Mouse (Mus musculus) mouse embryonic stem cell (cell line): Measurements from ENCODE around the gene Kif16b.
"Not testable (repeated sequence)": the region's sequence is repeated elsewhere in the genome, so short reads cannot be mapped to it uniquely, and the experiment has no call there.

Source experiments
- in situ Hi-C, 2 experiments: fragments of 300-500 bp; cut with MboI; formaldehyde crosslinking; loops; 1 replicate in 1 of 2; 3 replicates in 1 of 2; pipeline ENCODE4 v1.14.3; 2019 to 2020; ENCODE audit warnings: low sequenced_read_pairs in 2 of 2, low pct_unique_long_range_greater_than_20kb in 1 of 2, mixed read lengths in 1 of 2; ENCODE audit not compliant: unreplicated experiment in 1 of 2

Kif16b gene

DNA sequence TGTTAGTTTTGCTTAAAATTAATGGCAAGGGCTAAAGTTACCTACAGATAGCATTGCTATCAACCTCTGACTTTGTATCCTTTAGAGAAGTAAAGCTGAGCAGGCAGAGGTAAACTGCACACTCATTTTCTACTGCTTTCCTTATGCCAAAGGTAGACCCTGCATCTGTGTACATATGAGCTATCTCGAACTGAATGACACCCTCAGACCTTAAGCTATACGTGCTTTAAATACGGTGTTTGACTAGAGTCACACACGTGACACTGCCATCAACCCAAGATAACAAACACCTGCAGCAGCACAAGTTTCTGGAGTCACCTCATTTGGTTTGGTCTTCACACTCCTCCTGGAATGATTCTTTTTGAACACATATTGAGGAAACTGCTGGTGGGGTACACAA, 280.2 kb downstream of the Kif16b start:
- in situ Hi-C loops, result no loop called here

DNA sequence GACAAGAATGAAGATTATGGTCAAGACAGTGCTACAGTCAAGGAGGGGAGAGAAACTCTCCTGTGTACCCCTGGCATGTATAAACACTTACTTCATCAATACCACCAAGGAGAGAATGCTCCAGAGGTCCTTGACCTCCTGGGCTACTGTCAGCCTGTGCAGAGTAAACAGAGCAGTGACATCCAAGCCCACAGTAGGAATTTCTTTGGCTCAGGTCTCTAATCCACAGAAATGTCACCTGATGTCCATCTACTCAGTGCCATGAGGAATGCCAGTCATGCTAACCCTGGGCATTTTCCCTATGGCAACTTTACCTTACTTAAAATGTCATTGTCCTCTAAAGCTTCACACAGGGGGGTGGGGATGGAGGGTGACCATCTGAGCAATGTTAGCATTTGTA, 281.4 kb downstream of the Kif16b start:
- in situ Hi-C loops, result no loop called here

DNA sequence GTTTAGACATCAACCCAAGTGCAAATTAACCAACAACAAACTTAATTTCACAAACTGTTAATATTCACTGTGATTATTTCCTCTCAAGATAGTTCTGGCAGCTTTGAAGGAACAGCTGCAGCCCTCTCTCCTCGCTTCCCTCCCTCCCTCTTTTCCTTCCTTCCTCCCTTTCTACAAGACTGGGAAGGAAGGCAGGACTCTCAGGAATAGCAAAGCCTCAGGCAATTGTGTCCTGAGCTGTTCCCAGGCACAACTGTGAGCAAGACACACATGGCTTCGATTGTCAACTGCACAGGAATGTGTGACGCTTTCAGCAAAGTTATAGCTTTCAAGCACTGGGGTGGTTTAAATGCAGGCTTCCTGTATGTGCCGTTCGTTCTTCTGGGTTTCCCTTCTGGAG, 286.8 kb downstream of the Kif16b start:
- in situ Hi-C loops, result no loop called here

DNA sequence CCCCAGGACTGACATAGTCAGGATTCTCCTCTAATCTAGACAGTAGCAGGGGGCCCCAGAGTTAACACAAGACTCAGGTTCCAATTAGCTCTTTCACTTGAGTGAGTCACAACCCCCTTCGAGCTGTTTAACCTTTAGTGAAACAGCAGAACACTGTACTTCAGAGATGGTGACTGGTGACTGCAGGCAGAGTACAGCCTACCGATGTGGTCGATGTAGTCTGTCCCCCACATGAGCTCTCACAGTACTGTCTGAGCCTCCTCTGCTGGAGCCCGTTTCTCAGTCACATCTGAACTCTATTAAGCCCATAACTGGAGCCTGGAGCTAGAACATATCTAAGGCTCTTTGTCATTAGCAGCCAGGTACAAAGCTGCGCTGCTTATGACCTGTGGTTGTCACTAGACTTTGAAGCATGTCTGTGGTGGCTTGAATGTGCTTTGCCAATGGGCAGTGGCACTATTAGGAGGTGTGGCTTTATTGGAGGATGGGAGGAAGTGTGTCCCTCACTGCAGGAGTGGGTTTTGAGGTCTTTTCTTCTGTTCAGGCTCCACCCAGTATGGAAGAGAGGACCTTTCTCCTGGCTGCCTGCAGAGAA, 288.9 kb downstream of the Kif16b start:
- in situ Hi-C loops, result no loop called here

DNA sequence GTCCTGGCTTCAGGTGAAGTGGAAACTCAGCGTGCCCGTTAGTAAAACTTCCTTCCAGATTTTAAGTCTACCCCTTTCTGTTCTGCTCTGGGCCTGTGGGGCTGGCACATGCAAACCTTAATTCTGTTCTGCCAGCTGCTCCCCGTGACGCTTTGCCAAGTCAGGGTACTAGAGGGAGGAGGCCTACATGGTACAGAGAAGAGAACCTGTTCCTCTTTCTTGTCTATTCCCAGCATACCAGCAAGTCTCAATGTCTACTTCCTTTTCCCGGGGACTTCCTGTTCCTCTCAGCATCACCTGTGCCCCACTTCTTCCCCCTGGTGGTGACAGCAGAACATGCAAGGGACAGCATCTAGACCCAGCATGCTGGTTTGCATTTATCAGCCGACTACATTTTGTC, 290.2 kb downstream of the Kif16b start:
- in situ Hi-C loops, result no loop called here

DNA sequence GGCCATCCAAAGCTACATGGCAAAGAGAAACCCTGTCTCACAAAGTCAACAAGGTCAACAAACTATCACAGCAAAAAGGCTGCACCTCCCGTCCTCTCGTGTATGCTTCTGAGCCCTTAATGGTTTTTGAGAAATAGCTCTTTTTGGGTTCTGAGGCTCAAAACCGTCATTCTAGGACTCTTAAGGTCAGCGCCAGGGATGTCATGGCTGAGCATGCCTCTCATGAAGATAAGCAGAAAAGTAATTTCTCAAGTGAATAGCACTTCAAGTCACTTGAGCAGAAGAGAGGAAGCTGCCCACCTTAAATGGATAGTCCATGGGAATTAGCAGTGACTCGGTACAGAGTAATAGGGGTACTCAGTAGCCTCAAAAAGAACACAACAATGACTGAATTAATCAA, 291.1 kb downstream of the Kif16b start:
- in situ Hi-C loops, result no loop called here

DNA sequence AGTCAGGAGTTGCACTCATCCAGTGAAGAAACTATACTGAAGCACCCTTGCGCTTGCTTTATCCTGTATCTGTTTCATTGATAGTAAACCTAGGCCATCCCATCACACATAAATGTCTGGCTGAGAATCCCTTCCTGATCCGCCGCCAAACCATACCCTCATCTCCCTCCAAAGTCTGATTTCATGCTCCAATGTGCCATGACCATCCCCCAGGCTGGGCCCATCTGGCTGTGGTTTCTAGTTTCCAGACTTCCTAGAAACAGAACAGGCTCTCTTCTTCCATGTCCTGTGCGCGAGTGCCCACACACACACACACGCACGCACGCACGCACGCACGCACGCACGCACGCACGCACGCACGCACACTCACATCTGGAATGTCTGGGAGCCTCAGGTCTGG, 292.6 kb downstream of the Kif16b start:
- in situ Hi-C loops, result no loop called here

DNA sequence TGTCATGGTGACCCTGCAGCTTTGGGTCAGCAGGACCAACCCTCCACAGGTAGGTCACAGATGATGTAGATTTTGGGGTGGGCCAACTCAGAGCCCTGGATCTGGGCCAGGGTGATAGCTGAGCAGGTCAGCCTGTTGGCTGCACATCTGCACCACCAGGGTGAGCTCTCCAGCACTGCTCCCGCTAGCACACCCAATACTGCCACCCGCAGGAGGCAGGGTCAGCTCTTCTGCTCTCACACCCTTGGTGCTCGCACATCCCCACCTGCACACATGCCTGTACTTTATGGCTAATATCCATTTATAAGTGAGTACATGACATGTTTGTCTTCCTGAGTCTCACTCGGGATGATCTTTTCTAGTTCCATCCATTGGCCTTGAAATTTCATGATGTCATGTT, 296.6 kb downstream of the Kif16b start:
- in situ Hi-C loops, result no loop called here

DNA sequence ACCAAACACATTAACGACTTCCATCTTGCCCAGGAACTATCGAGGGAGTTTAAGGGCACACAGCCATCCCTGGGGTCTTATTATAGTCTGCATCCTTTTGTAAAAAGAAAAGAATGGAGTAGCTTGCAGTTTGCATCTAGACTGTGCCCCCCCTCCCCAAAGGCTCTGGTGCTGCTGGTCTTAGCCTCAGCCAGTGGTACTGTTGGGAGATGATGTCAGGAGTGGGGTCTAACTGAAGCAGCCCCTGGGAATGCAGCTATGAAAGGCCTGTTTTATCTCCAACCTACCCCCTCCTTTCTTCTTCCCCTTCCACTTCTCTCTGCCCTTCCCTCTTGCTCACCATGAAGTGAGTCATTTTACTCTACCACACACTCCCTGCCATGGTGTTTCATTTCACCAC, 298.1 kb downstream of the Kif16b start:
- in situ Hi-C loops, result no loop called here

DNA sequence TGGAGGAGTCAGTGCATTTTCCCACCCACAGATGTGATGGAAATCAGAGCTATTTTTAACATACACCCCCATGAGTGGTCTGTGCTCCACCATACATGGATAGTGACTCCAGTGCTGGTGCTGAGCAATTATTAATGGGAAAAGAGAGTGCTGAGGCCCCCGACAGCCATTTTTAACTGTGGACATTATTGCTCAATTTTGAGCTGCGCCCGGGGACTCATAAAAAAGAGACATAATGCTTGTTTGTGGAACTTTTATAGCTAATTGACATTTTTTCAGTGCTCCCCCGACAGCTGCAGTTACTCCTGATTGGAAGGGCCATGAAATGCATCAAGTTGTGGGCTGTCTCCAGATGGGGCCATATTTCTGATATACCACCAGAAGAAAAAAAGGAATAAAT, 302.1 kb downstream of the Kif16b start:
- in situ Hi-C loops, result no loop called here

DNA sequence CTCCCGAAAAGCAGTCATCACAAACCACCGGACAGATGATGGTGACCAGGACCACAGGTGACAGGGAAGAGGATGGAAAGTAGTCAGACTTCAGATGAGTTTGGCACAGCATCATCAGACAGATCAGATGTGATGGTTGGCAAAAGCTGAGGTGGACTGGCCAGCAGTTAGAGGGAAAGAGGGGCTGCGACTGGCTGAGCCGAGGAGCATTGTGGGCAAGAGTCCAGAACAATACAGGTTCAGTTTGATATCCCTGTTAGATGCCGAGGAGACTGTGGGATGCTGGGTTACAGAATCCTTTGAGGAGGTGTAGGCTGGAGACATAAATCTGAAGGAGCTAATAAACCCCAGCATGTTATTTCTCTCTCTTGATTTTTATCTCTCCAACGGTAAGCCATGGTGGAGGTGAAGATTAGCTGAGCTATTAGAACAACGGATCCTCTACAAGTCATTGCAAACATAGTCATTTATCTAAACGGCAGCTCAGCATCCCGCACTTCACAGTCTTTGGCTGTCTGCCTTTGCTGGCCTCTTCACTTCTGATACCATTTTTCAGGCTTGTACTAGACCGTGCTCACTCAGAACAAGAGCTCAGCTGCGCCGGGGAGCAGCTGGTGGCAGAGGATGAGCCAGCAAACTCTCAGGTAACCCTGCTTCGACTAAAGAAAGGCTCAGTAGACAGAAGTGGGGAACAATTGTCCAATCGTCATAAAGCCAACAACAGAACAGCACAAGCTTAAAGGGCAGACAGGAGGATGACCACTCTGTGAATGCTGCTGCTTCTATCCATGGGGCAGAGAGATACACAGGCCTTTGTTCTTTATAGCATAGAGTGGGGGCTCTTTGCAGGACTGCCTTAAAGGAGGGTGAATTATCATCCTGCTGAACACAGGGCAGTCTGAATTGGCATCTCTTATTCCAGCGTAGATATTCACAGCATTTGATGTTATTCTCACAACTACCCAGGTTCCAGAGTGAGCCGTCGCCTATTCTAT, 304.9 kb downstream of the Kif16b start:
- in situ Hi-C loops, result no loop called here

DNA sequence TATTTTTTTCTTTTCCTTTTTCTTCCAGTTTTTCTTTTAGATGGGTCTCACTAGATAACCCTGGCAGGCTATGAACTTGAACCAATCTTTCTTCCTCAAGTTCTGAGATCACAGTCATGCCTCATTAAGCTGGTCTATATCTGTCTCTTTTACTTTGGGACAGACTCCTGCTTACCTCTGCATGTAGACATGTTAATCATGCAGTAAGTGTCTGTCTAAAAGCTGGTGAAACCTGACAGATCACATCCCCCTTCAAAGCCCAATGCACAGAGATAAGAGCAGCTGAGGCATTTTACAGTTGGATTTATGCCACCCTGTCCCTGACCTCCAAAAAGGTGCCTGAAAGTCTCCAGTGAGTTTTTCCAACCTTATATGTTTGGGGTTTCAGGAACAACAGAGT, 310.4 kb downstream of the Kif16b start:
- in situ Hi-C loops, result no loop called here

DNA sequence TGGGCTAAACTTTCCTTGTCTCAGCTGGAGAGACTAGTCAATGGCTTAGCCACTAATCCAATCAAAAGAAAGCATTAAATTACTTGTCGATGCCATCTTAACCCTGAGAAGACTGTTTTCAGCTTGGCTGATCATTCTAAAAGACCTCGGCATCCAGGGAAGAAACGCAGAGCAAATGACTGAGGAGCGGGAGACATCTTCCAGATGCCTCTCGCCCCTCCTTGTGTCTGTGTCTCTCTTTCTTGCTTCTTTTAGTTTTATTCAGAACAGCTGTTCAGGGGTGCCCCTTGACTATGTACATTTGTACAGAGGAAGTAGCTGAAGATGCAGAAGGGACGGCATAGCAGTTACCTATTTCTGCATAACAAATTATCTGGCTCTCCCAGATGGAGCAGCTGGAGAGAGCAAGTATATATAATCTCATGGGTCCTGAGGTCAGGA, 311.0 kb downstream of the Kif16b start:
- in situ Hi-C loops, result no loop called here

DNA sequence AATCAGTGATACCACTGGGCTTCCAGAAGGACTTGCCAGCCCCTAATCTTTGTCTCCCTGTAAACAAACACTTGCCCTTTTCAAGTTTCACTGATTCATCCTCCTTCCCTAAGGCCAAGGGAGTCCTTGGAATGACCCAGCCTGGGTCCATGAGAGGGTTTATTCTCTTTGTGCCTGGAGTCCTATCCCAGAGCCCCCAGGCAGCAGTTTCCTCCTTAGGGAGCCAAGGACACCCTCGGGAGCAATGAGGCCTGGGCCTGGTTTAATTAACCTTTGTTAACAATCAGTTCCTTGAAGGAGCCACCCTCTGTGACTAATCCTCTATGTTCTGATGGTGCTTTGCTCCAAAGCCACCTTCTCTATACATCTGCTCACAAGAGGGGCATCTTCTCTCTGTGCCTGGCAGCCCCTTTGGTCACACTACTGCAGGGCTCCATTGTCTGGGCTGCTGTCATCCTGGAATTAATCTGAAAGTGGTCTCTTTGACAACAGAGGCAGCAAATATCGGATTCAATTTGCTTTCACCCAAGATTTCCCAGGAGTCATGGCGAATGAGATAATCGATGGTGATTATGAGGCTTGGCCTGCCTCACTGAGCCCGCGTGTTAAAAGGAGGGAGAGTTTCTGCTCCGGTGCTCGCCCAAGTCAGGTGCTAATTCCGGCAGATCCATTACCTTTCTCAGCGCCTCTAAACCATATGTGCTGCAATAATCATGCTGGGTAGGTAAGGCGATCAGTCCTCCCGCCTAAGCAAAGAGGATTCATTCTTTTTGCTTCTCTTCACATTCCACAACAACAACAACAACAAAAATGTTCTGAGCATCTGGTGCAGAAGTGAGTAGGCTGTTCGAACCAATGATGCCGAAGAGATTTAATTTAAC, 311.7 kb downstream of the Kif16b start:
- in situ Hi-C loops, result no loop called here

DNA sequence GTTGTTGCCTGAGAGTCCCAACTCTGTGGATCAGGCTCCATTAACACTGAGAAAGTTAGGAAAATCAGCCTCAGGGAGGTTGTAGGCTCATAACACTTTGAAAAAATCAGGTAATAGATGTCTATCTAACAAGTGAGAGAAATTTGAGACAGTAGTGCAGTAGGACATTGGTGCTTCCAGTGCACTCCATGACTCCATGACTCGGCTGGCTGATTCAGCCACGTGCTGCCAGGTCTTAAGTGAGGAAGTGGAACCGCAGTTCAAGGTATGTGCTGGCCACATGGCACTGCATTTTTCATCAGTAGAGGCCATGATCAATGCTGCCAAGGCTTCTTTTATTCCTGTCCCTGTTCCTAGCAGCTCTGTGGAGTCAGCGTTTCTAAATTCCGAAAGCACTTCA, 315.5 kb downstream of the Kif16b start:
- in situ Hi-C loops, result no loop called here

DNA sequence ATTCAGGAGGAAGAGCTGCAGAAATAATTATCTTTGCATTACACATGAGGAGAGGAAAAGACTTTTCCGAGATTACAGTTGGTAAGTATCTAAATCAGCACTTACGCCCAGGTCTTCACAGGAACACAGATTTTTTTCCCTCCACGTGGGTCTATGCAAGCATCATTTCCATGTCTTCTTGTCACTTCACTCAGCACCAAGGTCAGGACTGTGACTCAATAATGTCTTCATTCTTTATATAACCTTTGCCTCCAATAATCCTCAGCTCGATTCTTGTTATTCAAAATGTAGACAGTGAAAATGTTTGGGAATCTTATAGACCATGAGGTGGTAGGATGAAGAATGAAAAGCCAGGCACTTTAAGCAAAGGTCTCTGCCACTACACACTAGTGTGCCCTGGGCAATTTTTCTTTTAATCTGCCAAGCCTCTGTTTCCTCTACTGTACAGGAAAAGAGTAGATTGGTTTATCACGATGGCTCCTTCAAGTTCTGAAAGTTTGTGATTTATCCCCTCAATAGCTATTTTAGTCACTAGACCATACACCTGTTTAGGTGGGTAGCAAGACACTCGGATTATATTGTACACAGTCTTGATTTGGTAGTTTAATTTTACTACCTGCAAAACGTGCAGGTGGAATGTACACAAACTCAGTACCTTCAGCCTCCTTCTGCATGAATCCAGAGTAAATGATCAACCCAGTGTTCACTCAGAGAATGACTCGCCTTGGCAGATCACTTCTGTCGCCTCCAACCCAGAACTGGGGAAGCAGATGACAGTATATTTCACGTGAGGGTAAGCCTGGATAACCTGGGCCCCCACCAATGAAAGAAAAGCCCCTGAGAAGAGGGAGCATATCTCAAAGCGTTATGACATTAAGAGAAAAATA, 316.2 kb downstream of the Kif16b start:
- in situ Hi-C loops, result no loop called here

DNA sequence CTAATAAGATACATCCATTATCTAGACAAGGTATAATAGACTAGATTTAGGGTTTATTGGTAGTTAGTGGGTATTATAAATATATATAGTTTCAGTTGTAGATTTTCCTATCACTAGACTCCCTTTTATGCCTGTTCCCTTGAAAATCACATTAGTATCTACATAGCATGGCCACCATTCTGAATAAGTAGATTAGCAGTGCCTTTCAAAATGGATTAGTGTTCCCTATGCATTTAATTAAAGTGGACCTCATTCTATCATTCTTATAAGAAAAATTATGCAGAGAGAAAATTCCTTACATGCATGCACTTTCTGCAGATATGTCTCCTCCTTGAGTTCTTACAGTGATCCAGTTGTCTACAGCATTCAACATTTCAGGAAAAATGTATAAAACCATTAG, 320.9 kb downstream of the Kif16b start:
- in situ Hi-C loops, result no loop called here

DNA sequence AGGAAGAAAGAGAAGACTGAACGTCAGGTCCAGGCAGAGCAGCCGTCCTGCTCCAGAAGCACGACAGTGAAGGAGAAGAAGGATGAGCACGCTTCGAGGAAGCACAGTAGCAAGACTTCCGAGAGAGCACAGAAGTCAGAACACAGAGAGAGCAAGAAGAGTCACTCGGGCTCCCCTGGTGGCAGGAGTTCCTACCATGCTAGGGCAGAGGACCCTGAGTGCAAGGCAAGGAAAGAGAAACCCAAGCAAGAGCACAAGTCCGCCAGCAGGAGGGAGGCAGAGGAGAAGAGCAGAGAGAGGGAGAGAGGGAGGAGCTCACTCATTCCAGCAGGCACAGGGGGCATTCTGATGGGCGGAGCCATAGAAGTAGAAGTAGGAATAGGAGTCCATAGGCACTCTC, 323.9 kb downstream of the Kif16b start:
- in situ Hi-C loops, result not testable (repeated sequence)
